Mouse (Mus musculus) spleen, postnatal 36 days (tissue): Measurements from ENCODE around the gene Fam228b.
"Not testable (repeated sequence)": the region's sequence is repeated elsewhere in the genome, so short reads cannot be mapped to it uniquely, and the experiment has no call there.

Experiments used
- DNase-seq, 2 experiments: peaks; one replicate each; pipeline ENCODE4 v3.0.0; 2022; ENCODE audit warnings: low spot score in 2 of 2, mixed read lengths in 1 of 2

Gene Fam228b

DNA sequence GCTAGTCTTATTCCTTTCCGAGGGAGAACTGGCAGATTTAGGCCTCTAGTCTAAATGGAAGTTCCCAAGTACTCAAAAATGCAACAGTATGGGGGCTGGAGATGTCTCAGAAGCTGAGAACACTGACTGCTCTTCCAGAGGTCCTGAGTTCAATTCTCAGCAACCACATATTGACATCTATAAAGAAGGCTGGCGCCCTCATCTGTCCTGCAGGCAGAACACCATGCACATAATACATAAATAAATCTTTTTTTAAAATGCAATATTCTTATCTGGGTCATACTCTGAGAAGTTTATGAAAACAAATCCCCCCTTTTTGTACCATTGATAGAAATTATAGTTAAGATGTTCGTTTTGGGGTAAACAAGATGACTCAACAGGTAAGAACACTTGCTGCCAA, 26.9 kb downstream of the Fam228b start:
- DNase-seq: no peak

DNA sequence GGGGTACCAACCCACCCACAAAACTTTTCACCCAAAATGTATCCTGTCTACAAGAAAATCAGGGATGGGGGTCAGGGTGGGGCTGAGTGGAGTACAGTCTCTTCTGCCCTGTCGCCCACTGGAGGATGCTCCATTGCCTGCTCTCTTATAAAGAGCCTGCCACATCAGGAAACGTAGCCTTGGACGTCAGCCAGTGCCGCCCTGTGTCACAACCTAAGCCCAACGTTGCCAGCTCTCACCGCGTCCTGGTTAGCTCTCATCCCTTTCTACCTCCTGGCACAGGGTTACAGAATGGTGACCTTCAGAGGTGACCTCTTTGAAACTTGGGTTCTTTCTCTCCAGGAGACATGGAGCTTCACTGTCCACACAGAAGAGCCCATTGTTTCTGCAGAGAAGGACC, 28.2 kb downstream of the Fam228b start:
- no peak for DNase-seq

DNA sequence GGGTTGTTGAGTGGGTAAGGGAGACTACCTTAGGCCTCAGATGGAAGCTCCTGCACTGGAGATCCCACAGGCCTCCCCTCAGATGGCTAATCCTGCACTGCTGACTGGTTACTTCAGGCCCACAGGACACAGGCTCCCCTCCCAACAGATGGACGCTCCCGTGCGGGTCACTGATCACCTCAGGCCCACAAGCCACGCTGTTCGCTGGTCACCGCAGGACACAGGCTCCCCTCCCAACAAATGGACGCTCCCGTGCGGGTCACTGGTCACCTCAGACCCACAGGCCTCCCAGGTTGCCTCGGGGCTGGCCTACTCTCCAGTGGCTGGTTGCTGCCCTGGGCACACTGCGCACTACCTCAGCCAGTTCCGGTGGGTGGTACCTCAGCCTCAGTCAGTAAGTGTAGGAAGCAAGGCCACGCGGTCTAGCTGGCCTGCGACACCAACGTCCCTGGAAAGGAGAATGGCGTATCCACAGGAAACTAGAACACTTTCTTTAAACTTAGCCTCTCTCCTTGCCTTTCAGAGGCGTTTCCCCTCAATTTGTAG, 31.0 kb downstream of the Fam228b start, which contains the start of gene Fam228a:
TSS of gene Fam228a (minus strand) at position 400 of the 546 bp plus-strand sequence.
- DNase-seq: no peak

DNA sequence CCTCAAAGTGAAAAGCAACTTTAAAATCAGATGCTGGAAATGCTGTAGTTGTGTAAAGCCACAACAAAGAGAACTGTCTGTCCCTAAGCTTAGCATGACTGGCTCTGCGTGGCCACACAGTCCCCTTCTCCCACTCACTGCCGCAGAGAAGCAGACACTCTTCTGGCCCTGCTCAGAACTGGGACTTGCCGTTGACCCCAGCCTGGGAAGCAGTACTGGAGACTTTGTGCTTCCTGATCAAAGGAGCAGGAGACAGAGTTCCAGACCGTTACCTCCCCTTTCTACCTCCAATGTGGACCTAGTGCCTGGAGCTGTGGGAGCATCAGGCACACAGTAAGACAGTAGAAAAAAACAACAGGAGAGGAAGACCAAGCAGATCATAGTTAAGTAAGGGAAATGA, 36.7 kb downstream of the Fam228b start:
- no peak for DNase-seq

DNA sequence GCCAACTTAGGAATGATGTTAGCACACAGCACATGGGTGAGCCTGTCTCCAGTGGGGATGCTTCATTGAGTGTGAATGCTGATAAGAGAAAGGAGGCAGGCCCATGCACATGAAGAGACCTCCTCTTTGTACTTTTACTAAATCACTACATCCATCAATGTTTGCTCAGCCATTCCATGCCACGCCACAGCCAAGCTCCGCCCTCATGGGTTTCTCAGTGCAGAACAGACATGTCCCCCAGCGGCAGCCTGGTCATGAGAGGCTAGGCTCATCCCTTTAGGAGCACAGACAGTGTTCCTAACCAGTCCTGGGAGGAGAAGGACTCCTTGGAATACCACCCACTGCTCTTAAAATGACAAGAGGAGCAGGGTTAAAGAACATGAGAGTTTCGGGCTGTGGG, 37.4 kb downstream of the Fam228b start:
- no peak for DNase-seq

DNA sequence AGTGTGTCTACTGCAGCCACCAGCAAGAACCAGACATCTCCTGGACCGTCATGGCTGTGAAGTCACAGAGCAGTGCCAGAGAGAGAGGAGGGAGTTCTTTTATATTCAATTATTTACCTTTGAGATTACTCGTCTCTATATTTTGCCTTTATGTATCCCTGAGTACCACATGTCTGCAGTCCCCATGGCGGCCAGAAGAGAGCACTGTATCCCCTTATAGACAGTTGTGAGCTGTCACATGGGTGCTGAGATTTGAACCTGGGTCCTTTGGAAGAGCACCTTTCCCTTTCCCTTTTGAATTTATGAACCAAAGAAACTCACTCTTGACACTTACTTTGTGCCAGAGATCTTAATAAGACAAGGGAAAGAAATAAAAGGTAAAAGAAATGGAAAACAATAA, 39.9 kb downstream of the Fam228b start:
- DNase-seq: no peak

DNA sequence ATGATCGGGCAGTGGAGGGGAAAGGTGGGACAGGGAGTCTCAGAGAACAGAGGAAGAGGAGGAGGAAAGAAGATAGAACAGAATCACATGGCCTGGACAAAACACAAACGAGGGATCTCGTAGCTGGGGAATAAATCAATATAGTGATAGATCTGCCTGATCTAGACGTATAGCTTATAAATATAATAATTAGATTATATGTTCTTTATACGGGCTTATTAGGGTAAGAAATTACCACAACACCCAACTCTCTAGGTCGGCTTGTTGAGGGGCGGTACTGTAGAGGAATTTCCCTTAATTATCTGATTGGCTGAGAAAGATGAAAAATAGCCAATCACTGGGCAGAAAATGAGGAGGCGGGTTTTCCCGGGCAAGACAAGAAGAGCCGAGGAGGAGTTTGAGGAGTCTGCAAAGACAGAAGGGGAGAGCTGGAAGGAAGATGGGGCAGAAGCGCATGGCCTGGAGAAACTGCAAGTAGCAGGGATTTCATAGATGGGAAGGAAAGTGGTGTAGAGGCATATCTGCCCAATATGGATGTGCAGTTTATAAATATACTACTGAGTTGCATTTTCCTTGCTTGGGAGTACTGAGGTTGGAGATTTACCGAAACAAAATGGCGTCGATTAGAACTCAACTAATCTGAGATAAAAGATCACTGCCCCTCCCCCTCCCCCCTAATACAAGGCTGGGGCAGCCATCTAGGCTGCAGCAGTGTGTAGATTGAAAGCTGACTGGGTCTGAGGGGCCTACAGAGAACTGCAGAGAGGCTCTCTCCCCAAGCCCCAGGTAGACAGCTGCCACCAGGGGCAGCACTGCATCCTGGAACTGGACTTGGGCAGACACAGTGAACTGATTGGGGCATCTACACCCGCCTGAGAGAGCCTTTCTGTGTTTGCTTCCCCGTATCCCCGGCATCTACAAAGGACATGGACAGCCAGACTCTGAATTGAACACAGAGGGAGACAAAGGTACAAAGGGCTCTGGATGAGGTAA, 49.0 kb downstream of the Fam228b start:
- DNase-seq: no peak

DNA sequence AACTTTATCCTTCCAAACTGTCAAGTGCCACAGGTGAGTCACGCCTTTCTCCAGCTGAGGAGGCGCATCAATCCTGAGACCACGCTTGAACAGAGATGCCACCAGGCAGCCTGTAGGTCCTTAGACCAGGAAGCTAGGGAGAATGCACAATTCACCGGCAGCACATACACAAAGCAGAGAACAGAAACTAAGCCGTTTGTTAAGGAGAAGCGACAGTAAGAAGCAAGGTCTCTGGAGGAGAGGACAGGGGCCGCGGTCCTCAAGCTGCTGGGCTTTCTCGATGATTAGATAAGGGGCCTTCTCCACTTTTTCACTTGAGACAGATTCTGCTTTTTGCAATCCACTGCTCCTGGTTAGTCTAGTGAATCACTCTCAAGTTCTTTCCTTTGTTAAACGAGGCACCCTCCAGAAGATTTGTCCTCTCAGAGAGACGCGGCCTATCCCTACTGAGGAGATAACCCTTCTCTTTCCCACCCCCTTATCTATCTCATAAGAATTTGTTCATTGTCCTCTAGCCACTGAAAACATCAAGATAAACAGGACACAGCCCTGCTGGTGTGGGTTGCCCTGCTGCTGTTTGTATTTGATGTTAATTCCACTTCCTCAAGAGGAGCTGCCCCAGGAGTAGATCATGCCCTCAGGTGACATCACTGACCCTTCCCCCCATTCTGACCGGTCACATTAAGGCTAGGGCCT, 49.9 kb downstream of the Fam228b start:
- no peak for DNase-seq

DNA sequence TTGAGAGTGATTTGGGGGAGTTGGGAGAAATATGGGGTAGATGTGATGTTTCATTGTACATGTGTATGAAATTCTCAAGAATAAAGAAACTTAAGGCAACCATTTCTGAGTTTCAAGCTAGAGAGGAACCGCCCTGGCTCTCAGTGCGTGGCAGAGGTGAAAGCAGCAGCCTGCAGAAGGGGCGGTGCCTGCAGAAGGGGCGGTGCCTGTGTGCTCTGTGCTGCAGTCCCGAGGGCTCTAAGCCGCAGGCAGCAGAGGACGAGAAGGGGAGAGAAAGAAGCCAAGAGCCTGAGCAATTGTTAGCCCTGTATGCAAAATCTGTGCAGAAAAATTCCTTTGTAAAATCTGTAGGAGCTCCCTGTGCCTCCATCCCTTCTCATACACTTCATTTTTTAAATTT, 51.6 kb downstream of the Fam228b start:
- DNase-seq: peak; percentile 50

DNA sequence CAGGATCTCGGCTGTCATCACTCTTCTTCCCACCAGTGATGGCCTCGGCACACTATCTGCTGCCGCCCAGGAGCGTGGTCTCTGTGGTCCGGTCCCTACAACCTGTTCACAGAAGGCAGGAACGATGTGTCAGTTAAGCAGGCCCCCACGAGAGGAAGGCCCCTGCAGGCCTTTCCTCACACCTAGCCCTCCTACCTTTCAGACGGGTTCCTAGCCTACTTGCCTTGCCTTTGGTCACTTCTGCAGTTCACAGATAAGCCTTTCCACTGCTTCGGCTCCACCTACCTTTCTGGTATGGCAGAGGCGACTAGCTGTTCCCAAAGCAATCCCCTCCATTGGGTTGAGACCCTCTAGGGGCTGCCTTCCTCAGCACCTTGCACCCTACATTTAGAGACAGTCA, 53.5 kb downstream of the Fam228b start:
- DNase-seq: no peak

DNA sequence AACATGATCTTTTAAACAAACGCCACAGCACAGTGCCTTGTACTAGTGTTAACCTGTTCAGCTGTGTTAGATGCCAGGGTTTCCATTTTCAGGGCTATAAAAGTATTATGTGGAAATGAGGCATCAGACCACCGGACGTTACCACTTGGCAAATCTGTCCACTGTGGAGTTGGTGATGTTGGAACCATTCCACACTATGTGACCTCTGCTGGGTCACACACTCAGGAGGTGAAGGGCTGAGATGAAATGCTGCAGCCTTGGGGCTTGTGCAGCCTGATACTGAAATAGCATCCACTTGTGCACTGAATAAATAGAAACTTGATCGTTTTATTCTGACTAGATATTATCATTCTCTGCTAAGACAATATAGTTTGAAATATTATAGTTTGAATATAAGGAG, 55.7 kb downstream of the Fam228b start:
- no peak for DNase-seq

DNA sequence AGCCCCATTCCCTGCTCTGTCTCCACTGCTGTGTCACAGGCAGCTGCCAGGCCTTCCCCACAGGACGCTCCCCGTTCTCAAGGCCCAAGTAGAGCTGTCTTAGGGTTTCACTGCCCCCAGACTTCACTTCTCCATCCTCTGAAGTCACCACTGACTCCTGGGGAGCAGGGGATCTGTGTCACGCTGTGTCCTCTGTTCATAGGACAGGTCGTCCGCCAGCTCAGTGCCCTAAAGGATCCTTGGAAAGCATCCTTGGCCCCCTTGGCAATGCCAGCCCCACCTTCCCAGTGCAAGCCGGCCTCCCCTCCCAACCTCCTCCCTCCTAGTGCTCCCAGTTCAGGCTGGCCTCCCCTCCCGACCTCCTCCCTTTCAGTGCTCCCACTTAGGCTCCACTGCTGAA, 59.1 kb downstream of the Fam228b start:
- DNase-seq: no peak

DNA sequence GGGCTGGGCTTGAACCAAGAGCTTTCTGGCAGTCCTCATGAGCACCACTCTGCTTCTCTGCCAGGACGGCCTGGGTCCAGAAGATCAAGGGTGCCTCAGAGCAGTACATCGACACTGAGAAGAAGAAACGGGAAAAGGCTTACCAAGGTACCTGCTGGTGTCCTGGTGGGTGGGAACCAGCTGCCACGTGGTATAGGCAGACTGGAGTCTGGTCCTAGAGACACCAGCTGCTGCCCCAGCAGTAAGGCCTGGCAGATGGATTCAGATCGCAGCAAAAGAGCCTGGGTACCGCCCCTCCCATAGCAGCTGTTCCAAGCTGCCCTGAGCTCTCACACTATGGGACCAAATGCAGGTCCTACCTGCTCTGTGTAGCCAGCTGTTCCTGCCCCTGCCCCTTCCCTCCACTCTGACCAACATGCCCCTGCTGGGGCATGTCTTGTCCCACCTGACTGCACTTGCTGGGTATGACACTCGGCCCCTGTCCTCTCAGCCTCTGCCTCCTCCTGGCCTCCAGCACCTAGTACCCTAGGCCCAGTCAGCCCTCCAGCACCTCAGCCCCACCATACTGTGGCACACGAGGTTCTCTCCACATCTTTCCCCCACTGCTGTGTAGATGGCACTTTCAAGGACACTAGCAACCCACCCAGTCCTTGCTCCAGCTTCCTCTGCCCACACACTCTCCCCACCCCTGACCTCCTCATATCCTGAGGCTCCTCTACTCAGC, 60.0 kb downstream of the Fam228b start:
- DNase-seq: no peak

DNA sequence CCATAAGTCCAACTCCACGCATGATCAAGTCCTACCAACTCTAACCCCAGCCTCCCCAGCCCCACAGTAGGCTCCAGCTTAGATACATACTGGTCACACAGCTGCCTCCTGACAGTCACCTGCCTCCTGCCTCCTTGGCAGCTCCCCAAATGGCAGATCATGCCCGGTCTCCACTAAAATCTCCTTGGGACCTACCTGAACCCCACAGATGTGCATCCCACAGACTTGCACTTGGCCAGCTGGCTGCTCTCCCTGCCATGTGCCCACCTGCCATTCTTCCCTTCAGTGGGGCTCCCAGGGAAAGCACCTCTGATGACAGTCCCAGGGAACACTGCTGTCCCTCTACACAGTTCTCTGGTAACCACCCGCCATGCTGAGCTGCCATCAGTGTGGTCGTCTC, 60.8 kb downstream of the Fam228b start:
- DNase-seq: no peak

DNA sequence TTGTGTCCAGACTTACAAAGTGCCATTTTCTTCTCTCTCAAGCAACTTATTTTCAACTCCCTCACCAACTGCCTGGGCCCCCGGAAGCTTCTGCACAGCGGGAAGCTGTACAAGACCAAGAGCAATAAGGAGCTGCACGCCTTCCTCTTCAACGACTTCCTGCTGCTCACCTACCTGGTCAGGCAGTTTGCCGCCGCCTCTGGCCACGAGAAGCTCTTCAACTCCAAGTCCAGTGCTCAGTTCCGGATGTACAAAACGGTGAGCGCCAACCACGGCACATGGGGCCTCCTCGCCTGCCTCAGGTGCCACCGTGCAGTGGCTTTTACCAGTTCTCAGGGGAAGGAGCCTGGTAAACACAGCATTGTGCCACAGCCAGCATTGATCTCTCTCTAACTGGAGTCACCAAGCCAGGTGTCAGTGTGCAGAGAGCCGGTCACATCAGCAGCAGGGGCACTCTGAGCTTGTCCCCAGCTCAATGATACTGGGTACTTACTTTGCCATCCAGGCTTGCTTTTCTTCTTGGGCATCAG, 61.5 kb downstream of the Fam228b start:
- no peak for DNase-seq

DNA sequence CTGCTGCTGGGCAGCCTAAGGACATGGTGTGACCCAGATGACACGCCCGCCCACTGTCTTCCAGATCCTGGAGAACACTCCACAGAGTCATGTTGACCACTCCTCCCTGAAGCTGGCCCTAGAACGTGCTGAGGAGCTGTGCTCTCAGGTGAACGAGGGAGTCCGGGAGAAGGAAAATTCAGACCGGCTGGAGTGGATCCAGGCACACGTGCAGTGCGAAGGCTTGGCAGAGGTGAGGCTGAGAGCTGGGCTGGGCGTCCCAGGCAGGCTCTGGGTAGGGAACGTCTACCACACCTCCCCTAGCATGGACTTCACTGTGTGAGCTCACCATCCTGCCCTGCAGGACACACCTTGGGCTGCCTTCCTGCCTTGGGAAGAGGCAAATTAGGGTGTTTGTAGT, 62.2 kb downstream of the Fam228b start:
- no peak for DNase-seq

DNA sequence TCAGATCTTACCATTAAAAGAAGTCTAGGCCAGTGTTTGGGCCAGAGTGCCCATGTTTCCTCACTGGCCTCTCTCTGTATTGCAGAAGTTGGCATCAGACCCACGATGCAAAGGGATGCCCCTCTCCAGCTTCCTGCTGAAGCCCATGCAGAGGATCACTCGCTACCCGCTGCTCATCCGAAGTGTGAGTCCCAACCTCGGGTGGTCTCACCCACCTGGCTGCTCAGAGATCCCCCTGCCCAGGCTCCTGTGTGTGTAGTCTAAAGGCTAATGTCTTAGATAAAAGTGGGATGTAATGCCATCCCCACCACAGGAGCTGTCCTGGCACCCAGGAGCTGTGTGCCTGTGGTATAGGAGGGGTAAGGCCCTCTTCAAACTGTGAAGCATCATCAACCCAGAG, 62.9 kb downstream of the Fam228b start:
- DNase-seq: no peak

DNA sequence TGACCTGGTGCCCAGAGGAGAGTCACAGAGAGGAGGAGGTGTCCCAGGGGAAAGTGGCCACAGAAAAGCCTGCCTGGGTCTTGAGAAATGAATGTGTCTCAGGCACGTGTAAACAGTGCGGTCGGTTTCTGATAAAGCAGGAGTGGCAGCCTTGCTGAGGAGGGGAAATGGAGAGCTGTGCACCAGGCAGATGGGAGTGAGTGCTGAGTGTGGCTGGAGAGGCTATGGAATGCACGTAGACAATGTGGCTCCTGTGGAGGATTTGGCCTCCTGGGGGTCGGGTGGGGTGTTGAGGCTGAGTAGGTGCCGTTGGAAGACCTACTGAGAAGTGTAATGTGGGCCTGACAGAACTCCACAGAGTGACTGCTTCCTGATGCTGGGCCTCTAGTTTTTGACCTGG, 63.4 kb downstream of the Fam228b start:
- not testable (repeated sequence) for DNase-seq

DNA sequence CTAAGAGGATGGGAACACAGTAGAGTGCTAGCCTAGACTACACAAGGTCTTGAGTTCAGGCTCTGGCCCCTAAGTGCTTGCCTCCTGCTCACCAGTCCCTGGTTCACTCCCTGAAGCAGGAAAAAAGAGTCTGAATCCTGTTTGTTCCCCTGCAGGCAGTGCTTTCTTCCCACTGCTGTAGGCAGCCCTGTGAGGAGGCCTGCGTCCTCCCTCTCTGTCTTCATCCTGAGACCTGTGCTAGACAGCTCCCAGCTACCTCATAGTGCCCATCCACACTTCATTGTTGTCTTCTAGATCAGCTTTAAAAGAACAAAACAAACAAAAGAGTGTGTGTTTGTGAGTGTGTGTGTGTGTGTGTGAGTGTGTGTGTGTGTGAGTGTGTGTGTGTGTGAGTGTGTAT, 74.5 kb downstream of the Fam228b start:
- DNase-seq: no peak

DNA sequence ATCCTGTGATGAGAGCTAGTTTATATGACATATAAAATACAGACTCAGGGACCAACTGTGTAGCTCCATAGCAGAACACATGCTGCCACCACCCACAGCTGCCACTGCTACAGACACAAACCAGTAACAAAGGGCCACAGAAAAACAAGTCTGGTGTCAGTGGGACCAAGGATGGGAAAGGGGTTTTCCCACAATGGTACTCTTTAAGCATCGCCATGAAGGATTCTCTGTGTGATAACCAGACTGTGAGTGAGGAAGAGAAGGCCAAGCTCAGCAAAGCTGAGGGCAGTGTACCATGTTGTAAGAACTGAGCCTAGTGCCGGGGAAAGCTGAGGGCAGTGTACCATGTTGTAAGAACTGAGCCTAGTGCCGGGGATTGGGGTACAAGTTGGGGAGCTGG, 77.9 kb downstream of the Fam228b start:
- DNase-seq: no peak
